Mouse (Mus musculus) brain, embryonic 18.5 days (tissue): ENCODE data around the gene Papola.
A peak's percentile ranks its signal among the peaks of the same experiment; 100 is the strongest.

Source experiments
- DNase-seq: peaks from one replicate; pipeline ENCODE4 v3.0.0-alpha.2; 2012; ENCODE audit warnings: low read depth, low spot score

Gene Papola

DNA sequence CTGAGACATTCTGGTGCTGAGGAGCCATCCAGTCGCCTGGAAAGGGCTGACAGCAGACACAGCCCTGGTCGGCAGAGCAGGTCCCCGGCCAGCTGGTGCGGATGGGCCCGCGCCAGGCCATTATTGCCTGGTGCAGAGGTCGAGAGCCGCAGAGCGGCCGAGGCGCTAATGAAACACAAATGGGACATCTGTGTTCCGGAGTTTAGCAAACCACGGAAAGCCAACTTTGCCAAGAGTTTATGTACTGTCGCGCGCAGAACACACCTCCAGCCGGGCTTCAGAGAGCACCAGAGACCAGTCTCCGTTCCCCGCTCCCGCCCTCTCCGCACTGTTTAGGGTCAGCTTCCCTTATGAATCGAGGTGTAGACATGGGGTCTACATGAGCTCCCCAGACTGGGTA, 78.1 kb downstream of the Papola start:
- no peak for DNase-seq

DNA sequence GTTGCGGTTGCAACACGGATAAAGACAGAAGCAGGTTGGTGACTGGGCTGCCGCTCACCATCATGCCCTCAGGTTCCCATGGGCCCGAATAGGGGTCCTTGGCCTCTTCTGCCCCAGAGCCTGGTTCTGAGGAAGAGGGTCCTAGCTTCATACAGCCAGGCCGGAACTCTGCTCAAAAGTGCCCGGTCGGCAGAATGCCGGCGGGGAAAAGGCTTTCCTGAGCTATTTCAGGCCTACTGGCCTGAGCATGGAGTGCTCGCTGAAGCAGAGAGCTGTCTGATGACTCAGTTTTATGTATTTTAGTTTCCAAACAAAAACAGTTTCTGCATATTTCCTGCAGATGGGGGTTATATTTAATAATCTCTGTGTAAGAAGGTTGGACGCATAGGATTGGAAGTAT, 78.9 kb downstream of the Papola start:
- no peak for DNase-seq

DNA sequence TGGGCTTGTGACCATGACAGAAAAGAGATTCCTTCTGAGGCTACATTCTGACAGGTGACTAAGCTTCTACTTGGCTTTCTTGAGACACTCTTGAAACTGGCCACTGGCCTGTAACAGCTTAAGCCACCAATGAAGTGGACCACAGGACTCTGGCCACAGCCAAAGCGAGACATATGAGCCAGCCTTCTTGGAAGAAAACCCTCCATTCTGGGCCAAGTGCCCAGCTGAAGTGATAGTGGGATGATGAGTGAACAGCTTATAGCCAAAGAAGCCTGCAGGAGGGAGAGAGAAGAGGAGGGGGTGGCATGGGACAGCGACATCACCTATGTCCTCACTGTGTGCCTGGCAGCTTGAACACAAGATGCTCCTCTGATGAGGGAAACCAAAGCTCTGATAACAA, 83.2 kb downstream of the Papola start:
- DNase-seq: no peak

DNA sequence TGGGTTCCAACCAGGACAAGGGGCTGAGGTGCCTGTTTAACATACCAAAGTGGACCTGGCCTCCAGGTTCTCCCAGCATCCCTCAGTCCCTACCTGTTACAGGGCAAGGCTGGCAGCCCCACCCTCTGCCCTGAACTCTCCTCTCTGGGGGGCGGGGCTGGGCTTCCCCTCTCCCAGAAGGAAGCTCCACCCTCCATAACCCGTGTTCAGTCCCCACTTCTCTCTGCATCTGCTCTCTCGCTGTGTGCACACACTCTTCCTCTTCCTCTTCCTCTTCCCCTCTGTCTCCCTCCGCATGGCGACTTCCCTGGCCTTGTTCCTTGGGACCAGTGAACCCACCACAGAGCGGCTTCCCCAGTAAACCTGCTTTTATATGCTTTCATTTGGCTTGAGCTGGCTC, 84.7 kb downstream of the Papola start:
- DNase-seq: no peak

DNA sequence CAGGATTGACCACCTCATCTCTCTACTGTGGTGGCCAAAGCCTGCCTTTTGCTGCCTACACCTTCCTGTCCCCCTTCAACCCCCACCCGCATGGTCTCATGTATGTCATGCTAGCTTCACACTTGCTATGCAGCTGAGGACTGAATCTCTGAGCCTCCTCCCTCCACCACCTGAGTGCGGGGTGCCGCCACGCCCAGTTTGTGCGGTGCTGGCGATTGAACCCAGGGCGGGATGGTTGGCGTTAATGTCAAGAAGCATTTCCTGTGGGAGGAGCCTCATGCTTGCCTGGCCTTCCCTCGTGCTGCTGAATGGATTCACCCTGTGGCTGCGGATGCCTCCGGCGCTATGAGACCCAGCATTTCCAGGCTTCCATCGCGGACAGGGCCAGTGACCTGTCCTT, 85.2 kb downstream of the Papola start:
- DNase-seq: no peak

DNA sequence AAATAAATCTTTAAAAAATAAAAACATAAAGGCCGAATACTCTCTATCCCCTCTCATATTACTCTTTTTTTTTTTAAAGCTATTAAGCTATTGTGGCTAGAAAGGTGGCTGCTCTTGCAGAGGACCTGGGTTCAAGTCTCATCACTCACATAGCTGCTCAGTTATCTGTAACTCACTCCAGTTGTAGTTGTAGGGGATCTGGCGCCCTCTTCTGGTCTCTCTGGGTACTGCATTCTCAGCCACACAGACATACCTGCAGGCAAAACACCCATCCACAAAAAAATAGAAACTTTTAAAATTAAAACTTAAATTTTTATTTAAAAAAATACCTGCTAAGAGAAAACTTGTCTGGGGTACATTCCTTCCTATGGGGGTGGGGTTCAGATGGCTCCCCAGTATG, 88.8 kb downstream of the Papola start:
- DNase-seq: no peak

DNA sequence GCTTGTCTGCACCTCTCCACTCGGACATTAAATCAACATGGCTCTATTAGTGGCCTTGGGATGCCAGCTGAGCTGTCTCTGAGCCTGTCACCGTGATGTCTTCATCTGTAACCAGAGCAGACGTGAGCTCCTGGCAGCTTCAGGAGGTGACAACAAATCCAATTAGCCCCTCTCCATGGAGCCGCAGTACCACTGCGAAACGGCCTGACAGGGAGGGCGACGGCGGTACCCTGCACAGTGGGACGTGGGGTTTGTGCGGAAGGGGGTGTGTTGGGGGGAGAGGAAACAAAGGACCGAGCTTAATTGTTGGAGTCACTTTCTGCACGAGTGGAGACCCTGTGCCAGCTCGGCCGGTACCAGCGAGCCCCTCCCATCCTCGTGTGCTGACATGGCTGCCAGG, 90.6 kb downstream of the Papola start:
- peak; percentile 51 for DNase-seq

DNA sequence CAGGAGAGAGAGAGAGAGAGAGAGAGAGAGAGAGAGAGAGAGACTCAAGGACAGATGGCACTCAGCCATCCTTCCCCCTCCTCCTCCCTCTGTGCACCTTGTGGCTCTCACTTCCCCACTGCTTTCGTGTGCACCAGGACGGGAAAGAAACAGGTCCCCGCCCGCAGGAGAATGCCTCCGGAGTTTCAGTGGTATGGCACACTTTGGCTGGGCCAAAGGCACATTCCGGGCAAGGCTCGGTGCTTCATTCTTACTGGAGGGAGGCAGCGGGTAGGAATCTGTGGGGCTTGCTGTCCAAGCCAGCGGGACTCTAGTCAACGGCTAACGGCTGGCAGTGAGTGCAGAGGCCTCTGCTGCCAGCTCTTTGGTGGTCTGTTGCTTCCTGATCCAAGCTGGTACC, 92.0 kb downstream of the Papola start:
- no peak for DNase-seq

DNA sequence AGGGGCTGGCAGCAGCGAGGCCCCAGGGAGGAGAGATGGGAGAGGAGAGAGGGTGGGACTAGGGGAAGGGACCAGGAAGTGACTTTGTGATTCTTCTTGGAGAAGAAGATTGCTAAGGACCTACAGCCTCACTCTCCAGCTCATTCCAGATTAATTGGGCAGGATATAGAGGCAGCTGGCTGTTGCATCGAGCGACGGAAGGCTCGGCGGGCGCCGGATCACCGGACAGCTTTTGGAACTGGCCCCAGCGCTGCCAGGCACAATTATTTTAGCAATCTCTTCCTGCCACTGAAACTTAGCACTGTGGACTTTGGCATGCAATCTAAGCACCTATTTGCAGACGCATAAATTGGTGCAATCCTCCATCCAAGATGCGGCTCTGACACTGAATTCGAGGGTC, 92.4 kb downstream of the Papola start:
- no peak for DNase-seq

DNA sequence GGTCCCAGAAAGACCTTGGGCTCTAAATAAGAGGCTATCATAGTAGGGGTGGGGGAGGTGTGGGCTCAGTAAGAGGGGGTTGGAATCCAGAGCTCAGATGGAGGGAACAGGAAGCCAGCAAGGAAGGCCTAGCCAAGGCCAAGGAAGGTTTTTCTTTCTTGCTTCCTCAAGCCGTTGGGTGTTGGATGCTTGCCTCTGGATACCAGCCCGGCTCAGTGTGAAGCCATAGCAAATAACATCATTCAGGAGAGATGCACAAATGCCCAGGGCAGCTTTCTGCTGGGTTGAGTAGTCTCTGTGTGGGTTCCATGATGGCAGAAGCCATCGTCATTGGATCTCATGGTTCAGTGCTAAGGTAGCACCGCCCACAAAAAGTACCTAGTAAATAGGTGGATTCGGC, 94.3 kb downstream of the Papola start:
- DNase-seq: no peak

DNA sequence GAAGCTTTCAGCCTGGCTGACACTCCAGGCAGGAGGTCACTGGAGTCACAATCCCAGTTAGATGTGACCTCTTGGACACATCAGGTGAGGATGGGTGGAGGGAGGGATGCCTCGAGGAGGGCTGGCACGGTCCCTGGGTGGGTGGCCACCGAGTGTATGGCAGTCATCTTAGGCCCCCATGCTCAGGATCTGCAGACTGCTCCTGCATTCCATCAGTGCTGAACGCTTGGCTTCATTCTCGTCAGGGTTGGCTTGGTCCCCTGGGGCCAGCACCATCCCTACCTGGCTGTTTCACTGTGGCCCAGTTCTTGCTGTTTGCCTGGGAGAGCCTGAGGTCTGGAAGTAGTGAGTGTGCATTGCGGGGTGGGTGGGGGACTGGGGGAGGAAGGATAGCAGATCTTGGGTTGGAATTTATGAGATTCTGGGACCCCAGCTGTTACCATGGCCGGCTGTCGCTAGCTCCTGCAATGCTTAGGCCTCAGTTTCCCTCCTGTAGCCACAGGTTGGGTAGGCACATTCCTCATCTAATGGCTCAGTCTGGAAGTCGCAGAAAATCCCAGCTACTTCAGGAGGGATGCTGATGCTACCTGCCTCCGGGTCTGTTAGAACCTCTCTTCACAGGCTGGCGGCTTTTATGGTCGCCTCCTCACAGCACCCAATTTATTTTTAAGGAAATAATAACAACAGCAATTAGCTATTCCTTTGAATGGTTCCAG, 99.5 kb downstream of the Papola start:
- DNase-seq: no peak

DNA sequence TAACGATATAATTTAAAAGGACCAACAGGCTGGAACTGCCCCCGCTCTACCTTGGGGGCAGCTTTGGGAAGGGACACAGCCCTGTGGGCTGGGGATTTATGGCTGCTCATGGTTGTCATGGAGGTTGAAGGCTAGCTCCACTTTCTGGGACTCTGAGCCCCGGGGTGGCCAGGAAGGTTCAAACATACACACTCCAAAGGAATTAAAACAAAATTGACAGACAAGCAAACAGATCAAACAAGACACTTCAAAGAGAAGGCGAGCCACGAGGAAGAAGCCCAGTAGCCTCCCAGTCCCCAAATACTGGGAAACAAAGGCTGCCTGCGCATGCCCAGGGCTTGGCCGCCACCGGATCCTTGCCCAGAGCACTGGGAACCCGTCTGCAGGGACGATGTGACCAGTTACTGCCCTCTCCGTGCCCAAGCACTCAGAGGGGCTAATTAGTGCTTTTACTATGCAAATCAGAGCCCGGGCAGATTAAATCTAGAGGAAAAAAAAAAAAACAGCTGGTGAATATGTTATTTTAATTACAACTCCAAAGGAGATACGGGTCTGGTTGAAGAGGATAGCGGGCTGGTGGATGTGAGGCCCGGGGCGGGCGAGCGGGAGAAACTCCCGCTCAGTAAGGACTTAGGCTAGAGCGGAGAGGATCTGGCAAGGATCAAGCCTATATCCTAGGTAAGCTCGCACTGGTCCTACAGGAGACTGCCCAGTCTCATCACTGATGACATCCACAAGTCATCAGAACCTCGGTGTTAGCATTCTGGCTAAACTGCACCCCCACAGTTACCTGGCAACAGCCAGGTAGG, 100.2 kb downstream of the Papola start:
- peak; percentile 16 for DNase-seq
